Mouse (Mus musculus) telencephalon, adult 2 months (tissue): ENCODE data around the gene Terf2ip.

ENCODE experiments used
- DNase-seq: peaks from one replicate; pipeline ENCODE4 v3.0.0-alpha.2; 2011; ENCODE audit warnings: low read depth, low spot score

Terf2ip gene

GRCm38 (mm10) chr8:112009558-112009957 is 1.6 kb upstream of the Terf2ip start:
- no peak for DNase-seq

GRCm38 (mm10) chr8:112011816-112012242 is 631 bp downstream of the Terf2ip start:
- DNase-seq: peak; percentile 4

GRCm38 (mm10) chr8:112014936-112015335 is 3.7 kb downstream of the Terf2ip start, which contains the start of gene Gm6793:
Gene Gm6793 (minus strand): TSS chr8:112015036.
- peak; percentile 4 for DNase-seq

GRCm38 (mm10) chr8:112029455-112029854 is 18.3 kb downstream of the Terf2ip start:
- no peak for DNase-seq

- no peak for DNase-seq
Measured at GRCm38 (mm10) chr8:112030663-112031062, 19.5 kb downstream of the Terf2ip start.

GRCm38 (mm10) chr8:112033071-112033470 is 21.9 kb downstream of the Terf2ip start:
- DNase-seq: no peak

- DNase-seq: peak; percentile 11
Measured at GRCm38 (mm10) chr8:112034603-112035002, 23.4 kb downstream of the Terf2ip start.

GRCm38 (mm10) chr8:112037521-112037920 is 26.3 kb downstream of the Terf2ip start:
- DNase-seq: no peak

- no peak for DNase-seq
Measured at GRCm38 (mm10) chr8:112045182-112045581, 34.0 kb downstream of the Terf2ip start.

- peak; percentile 71 for DNase-seq
Measured at GRCm38 (mm10) chr8:112045896-112046295, 34.7 kb downstream of the Terf2ip start.

GRCm38 (mm10) chr8:112048293-112048692 is 37.1 kb downstream of the Terf2ip start:
- DNase-seq: no peak

GRCm38 (mm10) chr8:112049984-112050383 is 38.8 kb downstream of the Terf2ip start:
- DNase-seq: no peak

GRCm38 (mm10) chr8:112051537-112051936 is 40.3 kb downstream of the Terf2ip start:
- no peak for DNase-seq

GRCm38 (mm10) chr8:112054456-112054855 is 43.3 kb downstream of the Terf2ip start:
- DNase-seq: no peak

GRCm38 (mm10) chr8:112061372-112061771 is 50.2 kb downstream of the Terf2ip start:
- DNase-seq: no peak
